Mouse (Mus musculus): ENCODE data around the gene Ing2.

The Ing2 gene

DNA sequence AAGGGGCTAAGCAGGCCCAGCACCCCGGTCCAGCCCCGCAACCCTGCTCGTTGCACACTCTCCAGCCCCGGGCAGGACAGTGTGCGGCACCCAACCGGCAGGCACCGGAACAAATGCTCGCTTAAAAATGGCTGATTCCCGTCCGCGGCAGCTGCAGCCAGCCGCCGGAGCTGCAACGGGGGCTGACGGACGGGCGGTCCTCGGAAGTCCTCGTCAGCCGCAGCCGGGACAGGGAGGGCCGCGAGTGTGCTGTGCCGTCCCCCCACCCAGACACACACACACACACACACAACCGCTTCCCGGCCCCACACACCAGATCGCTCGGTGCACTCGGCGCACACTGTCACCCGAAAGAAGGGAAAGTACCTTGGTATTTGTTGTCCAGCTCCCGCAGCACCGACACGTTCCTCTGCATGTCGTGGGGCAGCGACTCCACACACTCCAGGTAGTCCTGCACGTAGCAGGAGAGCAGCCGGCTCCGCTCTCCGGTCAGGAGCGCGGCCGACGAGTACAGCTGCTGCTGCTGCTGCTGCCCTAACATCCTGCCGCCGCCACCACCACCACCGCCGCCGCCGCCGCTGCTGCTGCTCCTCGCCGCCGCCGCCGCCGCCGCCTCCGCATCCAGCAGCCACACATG is 1.1 kb downstream of the Ing2 start:
- DNase-seq = no peak

DNA sequence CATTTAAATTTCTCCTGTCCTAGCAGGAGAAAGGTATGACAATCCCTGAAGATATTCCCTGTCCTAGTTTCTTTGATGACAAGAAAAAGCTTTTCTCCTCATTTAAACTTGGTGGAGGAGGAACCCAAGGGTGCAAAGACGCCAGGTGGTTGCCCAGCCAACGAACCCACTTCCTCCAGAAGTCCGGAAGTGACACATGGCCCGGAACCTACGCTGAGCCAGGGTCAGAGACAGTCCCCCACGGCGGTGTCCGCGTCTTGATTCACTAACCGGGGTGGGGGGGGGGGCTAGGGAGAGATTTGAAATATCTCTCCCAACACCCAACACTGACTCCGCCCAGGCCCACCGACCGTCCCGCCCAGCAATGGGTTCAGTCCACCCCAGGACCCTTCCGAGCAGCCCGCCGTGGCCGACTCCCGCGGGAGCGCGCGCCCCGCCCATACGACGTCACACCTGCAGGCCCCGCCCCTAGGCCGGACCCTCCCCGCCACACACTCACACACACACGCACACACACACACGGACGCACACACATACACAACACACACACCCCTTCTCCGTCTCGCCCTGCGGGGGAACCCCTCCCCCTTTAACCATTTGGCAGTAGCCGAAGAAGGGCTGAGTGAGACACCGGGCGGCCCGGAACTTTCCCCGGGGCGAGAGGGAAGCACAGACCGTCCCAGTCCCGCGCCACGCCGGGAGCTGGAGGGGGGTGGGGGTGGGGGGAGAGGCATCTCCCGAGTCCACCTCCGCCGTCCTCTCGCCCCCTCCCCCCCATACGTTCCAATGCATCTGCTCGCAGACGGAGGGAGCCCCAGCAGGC is 1.8 kb downstream of the Ing2 start:
- peak; percentile 89 for DNase-seq

DNA sequence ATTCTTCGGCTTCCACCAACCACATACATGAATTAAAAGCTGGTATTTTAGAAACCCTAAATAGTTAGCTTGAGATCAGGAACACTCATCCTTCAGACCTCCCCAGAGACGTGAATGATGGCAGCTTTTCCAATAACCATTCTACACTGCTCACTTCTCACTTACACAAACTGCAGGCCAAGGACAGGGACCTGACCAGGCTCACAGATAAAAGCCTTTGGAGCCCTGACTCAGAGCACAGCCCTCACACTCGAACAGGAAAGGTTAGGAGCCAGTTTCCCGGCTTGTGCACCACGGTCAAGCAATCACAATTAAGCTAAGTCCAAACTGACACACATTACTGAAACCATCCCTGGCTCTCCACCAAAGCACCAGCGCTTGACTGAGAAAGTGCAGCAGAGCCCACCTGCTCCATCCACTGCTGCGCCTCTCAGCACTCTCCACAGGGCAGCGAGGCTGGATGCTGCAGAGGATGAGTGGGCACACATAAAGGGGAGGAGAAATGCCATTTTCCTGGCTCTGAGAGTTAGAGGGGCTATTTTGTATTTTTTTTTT is 11.0 kb downstream of the Ing2 start:
- no peak for DNase-seq

DNA sequence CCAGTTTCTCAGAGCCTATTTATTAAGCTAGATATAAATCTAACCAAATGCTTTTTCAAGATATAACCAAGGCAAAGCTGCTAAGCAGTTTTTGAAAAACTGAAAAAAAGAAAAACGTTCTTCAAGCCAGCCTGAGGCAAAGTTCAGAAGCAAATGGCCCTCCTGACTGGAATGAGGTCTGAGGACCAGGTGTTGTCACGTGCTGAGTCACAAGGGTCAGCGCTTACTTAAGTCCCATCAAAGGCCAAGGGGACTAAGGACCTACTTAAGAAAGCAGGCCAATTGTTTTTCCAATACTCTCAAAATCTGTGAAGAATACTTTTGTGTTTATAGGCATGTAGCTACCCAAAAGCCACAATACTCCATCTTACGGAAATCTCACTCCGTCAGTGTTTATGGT is 12.2 kb downstream of the Ing2 start:
- DNase-seq = no peak

DNA sequence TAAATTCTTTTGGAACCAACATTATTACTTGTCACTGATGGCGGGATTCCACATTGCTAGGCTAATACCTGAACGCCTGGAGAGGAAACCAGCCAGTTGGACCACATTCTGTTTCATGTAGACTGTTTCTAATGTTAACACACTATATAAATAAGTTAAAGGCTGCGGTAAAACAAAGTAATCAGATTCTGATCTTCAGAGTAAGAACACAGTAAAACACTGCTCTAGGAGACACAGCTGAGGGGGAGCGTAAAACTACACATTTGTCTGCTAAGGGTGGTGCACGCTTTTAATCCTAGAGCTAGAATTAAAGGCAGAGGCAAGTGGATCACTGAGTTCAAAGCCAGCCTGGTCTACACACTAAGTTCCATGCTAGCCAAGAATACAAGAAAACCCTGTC is 12.6 kb downstream of the Ing2 start:
- DNase-seq = no peak

DNA sequence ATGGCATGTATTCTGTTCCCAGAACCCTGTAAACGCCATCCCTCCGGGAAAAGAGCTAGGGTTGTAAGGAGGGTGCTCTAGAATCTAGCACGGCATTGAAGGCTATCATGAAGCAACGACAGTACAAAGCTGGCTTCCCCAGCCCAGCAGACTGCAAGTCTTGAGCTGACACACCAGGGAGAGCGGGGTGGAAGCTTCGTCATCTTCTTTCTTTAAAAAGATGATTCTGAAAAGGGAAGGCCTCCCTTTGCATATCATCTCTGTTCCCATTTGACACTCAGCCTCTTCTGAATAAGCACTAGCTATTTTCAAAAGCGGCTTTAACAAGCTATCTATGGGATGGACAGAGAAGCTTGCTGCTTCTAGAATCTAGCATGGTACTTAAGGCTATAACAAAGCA is 15.0 kb downstream of the Ing2 start:
- no peak for DNase-seq

DNA sequence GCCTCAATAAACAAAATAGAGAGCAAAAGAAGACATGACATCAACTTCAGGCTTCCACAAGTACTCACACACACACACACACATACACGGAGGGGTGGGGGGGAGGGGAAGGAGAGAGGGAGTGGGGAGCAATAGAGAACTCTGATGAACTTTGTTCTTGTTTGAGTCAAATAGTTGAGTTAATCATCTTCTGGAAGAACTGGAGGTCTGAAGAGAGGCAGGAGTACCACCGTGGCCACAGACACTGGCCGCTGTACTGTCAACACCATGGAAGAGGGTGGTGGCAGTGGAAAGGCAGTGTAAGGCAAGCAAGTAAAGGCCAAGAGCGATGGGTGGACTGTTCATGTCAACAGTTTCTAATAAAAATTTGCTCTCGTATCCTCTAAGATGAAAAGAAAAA is 15.9 kb downstream of the Ing2 start:
- no peak for DNase-seq

DNA sequence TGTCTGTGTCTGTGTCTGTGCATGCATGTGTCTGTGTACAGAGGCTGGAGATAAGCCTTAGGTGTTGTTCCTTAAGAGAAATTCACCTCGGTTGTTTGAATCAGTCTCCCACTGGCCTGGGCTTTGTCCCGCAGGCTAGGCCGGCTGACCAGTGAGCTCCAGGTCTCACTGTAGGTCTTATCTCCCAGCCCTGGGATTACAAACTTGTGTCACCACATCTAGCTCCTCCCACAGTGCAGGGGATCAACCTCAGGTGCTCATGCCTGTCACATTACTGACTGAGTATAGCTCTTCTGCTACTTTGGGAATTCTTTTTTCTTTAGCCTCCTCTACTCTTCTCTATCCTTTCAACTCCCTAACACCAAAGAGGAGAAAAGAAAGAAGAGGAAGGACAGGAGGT is 20.9 kb downstream of the Ing2 start:
- DNase-seq = no peak

DNA sequence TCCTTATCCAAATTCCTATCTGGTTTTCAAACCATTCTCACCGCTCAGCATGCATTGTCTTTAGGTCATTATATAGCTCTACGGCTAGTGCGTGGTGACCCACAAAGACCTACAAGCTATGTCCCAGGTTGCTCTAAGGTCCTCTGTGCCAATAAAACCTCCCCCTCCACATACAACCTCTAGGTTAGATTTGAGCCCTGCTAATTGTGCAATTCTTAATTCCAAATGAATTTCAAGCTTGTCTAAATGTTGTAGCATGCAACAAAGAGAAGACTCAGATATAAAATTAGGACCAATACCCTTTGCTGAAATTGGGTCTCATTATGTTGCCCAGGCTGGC is 22.6 kb downstream of the Ing2 start:
- DNase-seq = no peak

DNA sequence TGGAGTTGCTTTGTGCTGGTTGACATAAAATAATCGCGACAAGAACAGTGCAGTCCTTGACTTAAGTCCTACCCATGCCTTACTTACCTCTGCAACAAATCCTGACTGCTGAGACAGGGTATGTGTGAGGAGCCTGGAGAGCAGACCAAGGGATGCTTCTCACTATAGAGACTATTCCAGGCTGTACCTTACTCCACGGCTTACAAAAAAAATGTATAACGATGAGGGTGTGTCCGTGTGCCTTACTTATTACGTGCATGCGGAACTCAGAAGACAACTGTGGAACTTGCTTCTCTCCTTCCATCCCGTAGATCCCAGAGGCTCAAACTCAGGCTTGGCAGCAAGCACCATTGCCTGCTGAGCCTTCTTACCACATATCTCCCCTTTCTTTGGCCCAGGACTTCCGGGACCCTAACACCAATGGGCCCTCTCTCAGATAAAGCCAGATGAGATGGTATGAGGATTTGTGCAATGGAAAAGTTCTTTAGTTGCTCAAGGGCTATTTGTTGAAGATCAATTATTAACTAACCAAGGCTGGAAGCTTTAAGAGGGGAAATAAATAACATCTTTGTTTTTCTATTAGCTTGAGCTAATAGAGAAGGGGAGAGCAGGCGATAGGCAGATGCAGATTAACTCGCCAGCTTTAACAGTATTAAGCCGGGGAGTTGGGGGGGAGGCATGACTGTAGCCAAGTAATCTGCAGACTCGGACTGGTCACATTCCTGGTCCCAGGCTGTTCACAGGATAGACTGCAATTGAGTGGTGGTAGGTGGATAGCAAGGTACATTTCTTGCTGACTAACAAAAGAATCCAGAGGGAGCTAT is 23.2 kb downstream of the Ing2 start:
- DNase-seq = no peak

DNA sequence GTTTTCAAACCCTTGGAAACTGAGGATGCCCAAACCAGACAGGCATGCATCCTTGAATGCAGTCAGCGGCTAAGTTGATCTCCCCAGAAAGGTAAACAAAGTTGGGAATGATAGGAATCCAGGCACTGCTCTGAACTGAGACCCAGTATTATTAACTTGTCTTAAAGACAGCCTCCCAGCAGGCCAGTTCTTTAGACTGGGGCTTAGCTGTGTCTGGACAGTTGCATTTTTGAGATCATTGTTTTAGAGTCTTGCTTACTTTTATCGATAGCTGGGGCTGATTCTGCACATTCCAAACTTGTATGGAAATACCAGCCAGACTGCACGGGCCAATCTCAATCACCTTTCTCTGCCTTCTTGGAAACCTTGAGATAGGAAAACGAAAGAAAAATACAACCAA is 24.5 kb downstream of the Ing2 start:
- no peak for DNase-seq

DNA sequence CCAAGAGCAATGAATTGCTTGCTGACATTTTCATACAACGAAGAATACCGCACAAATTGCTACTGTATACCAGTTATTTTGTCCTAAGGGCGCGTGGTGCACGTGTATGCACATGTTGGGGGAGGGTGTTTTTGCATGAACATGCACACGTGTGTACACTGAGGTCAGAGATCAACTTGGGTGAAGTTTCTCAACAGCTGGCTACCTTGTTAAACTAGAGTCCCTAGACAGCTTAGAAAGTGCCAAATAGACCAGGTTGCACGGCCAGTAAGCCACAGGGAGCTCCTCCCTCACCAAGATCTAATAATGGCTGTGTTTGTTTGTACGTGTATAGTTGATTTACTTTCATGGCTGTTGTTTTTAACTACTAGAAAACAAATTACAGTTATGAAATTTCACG is 25.8 kb downstream of the Ing2 start:
- DNase-seq = no peak

DNA sequence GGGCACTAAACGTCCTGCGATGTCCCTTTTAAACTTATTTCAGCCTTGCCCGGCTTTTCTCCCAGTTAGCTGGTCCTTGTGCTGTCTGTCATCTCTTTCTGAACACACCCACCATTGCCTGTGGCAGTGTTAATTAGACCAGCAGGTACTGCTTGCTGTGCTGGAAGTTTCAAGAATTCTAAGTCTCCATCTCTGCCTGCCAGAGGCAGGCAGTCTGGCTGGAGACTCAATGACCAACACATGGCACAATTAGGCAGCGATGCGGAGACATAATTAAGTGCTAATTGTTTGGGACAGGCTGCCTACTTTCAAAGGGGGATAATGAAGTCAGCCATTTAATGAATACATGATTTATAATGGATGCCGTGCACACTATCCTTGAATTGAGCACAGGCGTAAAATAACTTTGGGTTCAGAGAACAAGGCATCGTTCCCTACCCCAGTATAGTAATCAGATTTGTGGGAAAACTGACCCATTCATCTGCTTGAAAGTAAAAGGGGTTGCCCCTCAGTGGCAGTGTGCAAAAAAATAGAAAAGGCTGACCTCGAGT is 32.8 kb downstream of the Ing2 start:
- DNase-seq = no peak

DNA sequence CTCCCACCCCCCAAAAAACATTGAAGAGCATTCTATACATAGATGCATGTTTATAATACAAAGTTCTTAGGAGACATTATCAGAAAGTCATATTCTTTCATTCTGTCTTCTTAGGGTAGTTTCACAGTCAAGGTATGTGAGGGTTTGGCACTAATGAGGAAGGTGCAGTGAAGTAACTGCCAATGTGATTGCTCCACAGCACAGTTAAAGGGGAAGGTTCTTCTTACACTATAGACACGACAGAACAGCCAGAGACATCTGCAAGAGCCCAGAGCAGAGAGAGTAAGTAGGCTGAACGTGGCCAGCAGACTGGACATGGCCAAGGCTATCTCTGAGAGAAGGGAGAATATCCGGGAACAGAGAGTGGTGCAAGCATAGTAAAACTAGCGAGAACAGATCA is 38.2 kb downstream of the Ing2 start:
- no peak for DNase-seq

DNA sequence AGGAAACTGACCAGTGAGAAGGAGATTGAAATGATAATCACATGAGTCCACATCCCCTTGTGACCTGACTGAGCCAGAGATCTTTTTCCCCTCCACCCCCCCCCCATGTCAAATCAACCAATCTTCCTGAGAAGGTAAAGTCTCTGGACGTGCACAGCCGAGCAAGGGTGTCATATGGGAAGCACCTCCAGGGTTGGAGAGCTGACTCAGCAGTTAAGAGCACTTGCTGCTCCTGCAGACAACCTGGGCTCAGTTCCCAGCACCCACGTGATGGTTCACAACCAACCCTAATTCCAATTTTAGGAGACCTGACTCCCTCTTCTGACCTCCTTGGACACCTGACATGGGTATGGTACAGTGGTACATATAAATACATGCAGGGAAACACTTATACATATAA is 39.3 kb downstream of the Ing2 start:
- no peak for DNase-seq

DNA sequence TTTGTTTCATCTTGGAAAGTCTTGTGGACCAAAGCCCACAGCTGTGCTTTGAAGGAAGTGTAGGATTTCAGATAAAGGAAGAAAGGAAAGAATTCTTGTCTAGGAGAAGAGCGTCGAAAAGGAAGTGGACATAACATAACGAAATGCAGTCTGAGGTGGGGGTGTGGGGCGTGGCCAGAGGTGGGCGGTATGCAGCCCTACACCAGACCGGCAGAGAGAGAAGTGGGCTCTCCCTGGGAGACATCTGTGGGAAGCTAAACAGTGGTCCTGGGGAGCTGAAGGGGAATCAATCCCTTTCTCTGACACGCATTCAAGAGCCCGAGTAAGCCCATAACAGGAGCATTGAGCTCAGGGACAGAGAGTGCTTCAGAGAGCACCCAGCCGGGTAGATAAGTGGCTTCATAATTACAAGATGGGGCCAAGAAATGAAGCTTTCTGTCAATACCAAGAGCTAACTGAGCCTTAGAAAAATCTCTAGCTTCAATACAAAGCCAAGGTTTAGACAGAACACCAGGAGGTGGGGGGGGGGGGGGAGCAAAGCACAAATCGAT is 40.5 kb downstream of the Ing2 start:
- no peak for DNase-seq

DNA sequence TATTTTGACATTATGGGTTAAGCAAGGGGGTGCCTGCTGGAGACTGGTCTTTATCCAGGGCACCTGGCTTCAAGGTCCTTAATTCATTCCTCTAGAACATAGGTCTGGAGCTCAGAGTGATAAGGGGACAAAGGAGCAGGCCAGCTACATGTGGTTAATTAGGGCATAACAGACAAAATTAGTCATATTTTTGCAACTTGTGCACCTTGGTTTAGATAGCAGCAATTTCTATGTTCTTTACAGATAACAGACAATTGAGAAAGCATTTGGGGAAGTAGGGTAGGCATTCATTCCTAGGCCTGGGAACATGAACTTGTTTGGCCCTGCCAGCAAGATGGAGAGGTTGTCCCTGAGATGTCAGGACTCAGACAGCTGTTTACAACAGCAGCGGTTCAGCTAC is 54.2 kb downstream of the Ing2 start:
- DNase-seq = no peak

Measured in right cerebral cortex, postnatal 4 days (tissue).